Mouse (Mus musculus) cortical plate, adult 2 months (tissue): ENCODE measurements at regions not wholly inside any gene's neighbourhood (a gene's known extent, or its start where the extent isn't known, plus 50 kb on each side); places are given as distances from the start of the nearest gene placed in this dataset.

ENCODE experiments used
- H3K27ac ChIP-seq: fragments of 200-500 bp; 2 replicates; pipeline ENCODE4 v1.5.1; 2012; ENCODE audit warnings: low read length, control low read depth, inconsistent platforms; ENCODE audit not compliant: insufficient read depth
- H3K4me1 ChIP-seq: fragments of 200-500 bp; 2 replicates; pipeline ENCODE4 v1.6.1; 2011; ENCODE audit warnings: low read length; ENCODE audit not compliant: control insufficient read depth, insufficient read depth
- H3K4me3 ChIP-seq: fragments of 200-500 bp; 2 replicates; pipeline ENCODE4 v1.5.1; 2011; ENCODE audit warnings: mild to moderate bottlenecking, low read length, control low read depth; ENCODE audit not compliant: insufficient read depth
- CTCF ChIP-seq: fragments of 200-500 bp; IDR thresholded peaks from 2 replicates; pipeline ENCODE4 v1.5.1; 2011; ENCODE audit warnings: mild to moderate bottlenecking, control low read depth, low read length; ENCODE audit not compliant: insufficient read depth; ENCODE audit errors: extremely low read depth
- POLR2A ChIP-seq: fragments of 200-500 bp; IDR thresholded peaks from 2 replicates; pipeline ENCODE4 v1.6.1; 2011; ENCODE audit warnings: mild to moderate bottlenecking, low read length, control low read depth; ENCODE audit not compliant: insufficient read depth; ENCODE audit errors: extremely low read depth

DNA sequence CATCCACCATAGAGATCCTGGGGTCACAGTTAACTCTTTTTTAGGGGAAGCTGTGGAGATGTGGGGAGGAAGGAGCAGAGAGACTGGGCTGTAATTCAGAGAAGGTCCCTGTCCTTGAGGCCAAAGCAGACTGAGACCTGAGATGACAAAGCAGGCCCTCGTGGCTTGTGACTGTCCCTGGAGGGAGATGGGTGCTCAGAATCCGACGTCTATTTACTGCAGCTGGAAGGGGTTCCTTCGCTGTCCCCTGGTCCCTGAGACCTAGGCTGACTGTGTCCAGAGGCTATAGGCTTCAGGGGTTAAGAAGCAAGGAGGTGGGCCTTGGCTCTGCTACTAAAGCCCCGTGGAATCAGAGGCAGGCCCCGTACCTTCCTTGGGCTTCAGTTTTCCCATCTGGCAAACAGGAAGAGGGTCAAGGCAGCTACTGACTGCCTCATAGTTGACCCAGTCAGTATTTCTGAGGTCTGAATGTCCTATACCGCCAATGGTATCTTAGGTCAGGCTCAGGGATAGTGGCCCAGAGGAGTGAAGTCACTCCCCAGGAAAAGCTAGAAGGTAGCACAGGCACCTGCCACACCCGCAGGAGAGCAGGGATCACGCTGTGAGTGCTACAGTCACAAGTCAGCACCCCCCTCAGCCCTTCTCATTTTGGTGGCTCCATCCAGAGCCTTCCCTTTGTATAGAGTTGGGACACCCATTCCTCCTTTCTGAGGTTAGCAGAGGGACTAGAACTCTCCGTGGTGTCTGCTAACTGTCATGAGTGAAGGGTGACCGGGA is 65.2 kb downstream of the Cstad start:
- peaks cover 22% of the 10 kb centered on the region for H3K4me1 ChIP-seq
- TF ChIP-seq POLR2A (no peak), CTCF (no peak)
- H3K4me3 ChIP-seq = no peak overlapping the region

DNA sequence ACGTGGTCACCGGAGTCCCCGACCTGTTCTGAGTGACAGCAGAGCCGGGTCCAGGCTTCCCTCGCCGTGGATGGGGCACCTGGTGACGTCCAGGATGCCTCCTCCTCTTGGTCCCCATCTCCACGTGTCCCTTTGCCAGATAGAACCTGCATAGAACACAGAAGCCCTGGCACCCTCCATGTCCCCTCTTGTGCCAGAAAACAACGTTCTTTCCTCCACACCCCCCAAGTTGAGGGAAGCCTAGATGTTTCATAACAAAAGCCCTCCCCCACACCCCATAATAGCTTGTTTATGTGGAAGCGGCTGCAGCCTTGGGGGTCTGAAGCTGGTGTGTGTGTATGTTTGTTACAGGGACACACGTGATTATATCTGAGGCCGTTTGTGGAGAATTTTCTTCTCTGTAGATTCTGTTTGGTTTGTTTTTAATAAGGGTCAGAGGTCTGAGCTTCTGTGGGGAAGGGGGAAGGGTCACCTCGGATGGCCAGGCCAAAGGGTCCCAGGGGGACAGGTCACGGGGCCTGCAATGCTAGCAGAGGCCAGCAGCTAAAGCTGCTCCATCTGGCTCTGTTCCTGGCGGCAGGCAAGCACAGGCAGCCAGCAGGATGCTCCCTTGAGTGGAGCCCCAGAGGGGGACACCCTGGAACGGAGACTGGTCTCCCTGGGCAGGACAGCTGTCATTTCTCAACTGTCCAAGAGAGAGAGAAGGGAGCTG is 64.2 kb downstream of the Cstad start:
- Histone ChIP-seq H3K27ac (peak overlapping the region; percentile 99), H3K4me1 (peaks cover 27% of the 10 kb centered on the region), H3K4me3 (peak overlapping the region; percentile 11)
- no peak for TF ChIP-seq CTCF
- TF ChIP-seq POLR2A = no peak

More for the DNA sequence above, 65.2 kb downstream of the Cstad start:
- peak overlapping the region; percentile 8; the same call in 1 of the 2 replicates for H3K27ac ChIP-seq
